Mouse (Mus musculus) ES-E14 (cell line): ENCODE measurements around the gene Crybg2.

Experiments
- HCFC1 ChIP-seq: IDR thresholded peaks from 2 replicates; pipeline ENCODE4 v1.6.1; 2012; ENCODE audit warnings: low read length, inconsistent platforms, borderline replicate concordance; ENCODE audit not compliant: insufficient read depth
- MAFK ChIP-seq: IDR thresholded peaks from 2 replicates; pipeline ENCODE4 v1.6.1; 2014; ENCODE audit warnings: mild to moderate bottlenecking, low read depth, low read length, inconsistent platforms; ENCODE audit not compliant: insufficient read depth

DNA sequence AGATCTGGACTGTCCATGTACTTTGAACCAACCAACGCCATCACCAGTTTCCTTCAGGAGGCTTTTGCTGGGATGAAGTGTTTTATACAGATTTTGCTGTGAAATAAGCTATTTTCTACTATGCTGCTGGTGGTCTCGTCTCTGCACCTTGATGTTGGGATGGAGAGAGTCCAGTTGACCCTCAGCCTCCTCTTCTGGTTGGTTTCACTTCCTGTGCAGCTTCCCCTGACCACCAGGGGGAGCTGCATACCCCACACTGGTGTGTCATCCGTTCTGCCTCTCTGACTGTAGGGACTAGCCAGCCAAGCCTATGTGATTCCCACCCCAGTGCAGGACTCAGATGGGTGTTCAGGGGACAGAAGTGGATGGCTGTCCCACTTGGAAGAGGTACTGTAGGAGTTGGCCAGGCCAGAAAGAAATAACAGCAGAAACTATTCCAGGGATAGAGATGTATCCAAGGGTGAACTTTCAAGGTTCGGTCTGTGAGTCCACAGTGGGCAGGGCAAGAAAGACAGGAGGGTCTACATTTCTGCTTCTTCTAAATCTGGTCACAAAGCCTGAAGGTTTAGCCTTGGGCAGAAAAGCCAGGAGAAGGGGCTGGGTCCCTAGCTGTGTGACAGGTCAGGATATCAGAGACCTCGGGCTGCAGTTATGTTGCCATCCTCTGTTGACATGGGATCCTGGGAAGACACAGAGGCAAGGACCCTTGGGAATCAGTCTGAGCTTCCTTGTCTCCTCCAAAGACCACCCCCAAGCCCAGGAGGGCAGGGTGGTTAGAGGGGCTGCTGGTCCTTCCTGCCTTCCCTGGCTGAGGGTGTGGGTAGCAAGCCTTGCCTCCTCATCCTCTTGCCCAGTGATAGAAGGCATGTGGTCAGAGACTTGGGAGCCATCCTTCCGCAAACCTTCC, 32.0 kb downstream of the Crybg2 start:
- TF ChIP-seq MAFK (no peak), HCFC1 (no peak)
